11 mouse cellular contexts compared by ENCODE assay signal in the genomic region with DNA sequence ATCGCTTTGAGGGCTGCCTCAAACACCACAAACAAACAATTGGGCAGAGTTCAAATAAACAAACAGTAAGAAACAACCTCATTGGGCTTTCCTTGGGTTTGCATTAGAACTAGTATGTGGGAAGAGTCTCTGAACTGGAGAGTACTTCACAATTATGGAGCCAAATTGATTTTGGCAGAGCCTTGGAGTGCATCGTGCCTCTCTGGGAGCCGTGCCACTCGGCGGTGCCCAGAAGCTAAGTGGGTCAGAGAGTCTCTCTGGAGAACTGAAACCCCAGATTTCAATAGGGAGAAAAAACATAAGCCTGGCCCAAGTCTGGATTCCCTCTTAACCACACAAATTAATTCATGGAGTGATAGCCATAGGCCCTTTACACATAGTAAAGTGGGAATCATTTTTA.
DNase-seq lines count a peak whose midpoint lies in the region; ATAC-seq lines count a peak whose summit lies in the region.
"Had no signal": no experiment of that assay in that cellular context is flagged by ENCODE, and none has a peak within 500 bp of the region (broad histone marks: within the 10 kb centered on the region; RNA-seq: fewer than 3 reads in every experiment).

No protein-coding gene starts in this region.

- no peaks in the 10 kb centered on the region for H3K4me1 ChIP-seq in embryonic facial prominence, embryonic 15.5 days
- H3K4me1 ChIP-seq in kidney, embryonic 15.5 days = no peaks in the 10 kb centered on the region
- H3K4me1 ChIP-seq: lung, embryonic 15.5 days; neural tube, embryonic 13.5 days had no signal

- no peak overlapping the region for H3K4me2 ChIP-seq in embryonic facial prominence, embryonic 15.5 days (replicated peaks)
- no peak overlapping the region for H3K4me2 ChIP-seq in kidney, embryonic 15.5 days
- H3K4me2 ChIP-seq: heart, embryonic 13.5 days; lung, embryonic 15.5 days; neural tube, embryonic 13.5 days had no signal

- H3K9ac ChIP-seq in embryonic facial prominence, embryonic 15.5 days = no peak overlapping the region
- no peak overlapping the region for H3K9ac ChIP-seq in kidney, embryonic 15.5 days
- H3K9ac ChIP-seq: heart, embryonic 13.5 days; lung, embryonic 15.5 days; neural tube, embryonic 13.5 days had no signal

- no peaks in the 10 kb centered on the region for H3K27me3 ChIP-seq in embryonic facial prominence, embryonic 15.5 days
- H3K27me3 ChIP-seq in kidney, embryonic 15.5 days = no peaks in the 10 kb centered on the region
- H3K27me3 ChIP-seq: heart, embryonic 13.5 days; lung, embryonic 15.5 days; neural tube, embryonic 13.5 days; Patski had no signal

- ATAC-seq in embryonic facial prominence, embryonic 15.5 days (ENCODE audit: insufficient number of reproducible peaks, low FRiP score, low TSS enrichment, low read depth) = peak; percentile 51; the same call in 1 of the 2 replicates
- ATAC-seq in kidney, embryonic 15.5 days (replicated peaks; ENCODE audit: low FRiP score) = no peak
- ATAC-seq: Patski had no signal

- no peak overlapping the region for H3K4me3 ChIP-seq in embryonic facial prominence, embryonic 15.5 days (replicated peaks)
- no peak overlapping the region for H3K4me3 ChIP-seq in kidney, embryonic 15.5 days (replicated peaks)
- H3K4me3 ChIP-seq: heart, embryonic 13.5 days; lung, embryonic 15.5 days; neural tube, embryonic 13.5 days had no signal

- no peaks in the 10 kb centered on the region for H3K36me3 ChIP-seq in embryonic facial prominence, embryonic 15.5 days
- no peaks in the 10 kb centered on the region for H3K36me3 ChIP-seq in kidney, embryonic 15.5 days
- H3K36me3 ChIP-seq: heart, embryonic 13.5 days; lung, embryonic 15.5 days; neural tube, embryonic 13.5 days had no signal

- no peak overlapping the region for H3K27ac ChIP-seq in embryonic facial prominence, embryonic 15.5 days (replicated peaks)
- H3K27ac ChIP-seq in kidney, embryonic 15.5 days = no peak overlapping the region
- H3K27ac ChIP-seq: heart, embryonic 13.5 days; lung, embryonic 15.5 days; neural tube, embryonic 13.5 days had no signal

- no peaks in the 10 kb centered on the region for H3K9me3 ChIP-seq in embryonic facial prominence, embryonic 15.5 days (replicated peaks)
- no peaks in the 10 kb centered on the region for H3K9me3 ChIP-seq in kidney, embryonic 15.5 days (replicated peaks)
- H3K9me3 ChIP-seq: heart, embryonic 13.5 days; lung, embryonic 15.5 days; neural tube, embryonic 13.5 days had no signal

- DNase-seq in layer of hippocampus, adult 11-12 months (ENCODE audit: low spot score) = peak; percentile 52
- no peak for DNase-seq in layer of hippocampus, adult 9-10 months (ENCODE audit: low spot score)
- peak; percentile 27 to 34 for DNase-seq in cerebellum, adult 18-20 months
- DNase-seq in layer of hippocampus, postnatal 36 days = peak; percentile 43 to 58
- no peak for DNase-seq in natural killer cell, adult 2 months (ENCODE audit: low spot score in 2 of 2)

- WGBS in embryonic facial prominence, embryonic 15.5 days = 78% methylated on average over 5 of the region's 5 CpGs
- 91% methylated on average over 5 of the region's 5 CpGs for whole genome bisulfite sequencing in kidney, embryonic 15.5 days

Comparison
In these comparisons a context has a peak if more than half of its experiments do, and no peak if none do; other contexts are left out.
1. DNase-seq: peak in layer of hippocampus, adult 11-12 months (single experiment), cerebellum, adult 18-20 months (2 of 2) and layer of hippocampus, postnatal 36 days (2 of 2); none in layer of hippocampus, adult 9-10 months (single experiment) and natural killer cell, adult 2 months (0 of 2).